Mouse (Mus musculus): ENCODE results near the gene Ccdc88c. TPM values are rescaled to one million over a fixed set of nuclear protein-coding genes. Genes with fewer than 3 reads are reported as not detected.

Ccdc88c gene
- total RNA-seq, 2 experiments from 2014 or later: 28.4 to 34.7 TPM

GRCm38 (mm10) chr12:100965298-100965697 lies 63.6 kb downstream of the Ccdc88c start:
- no peak overlapping the region for H3K4me3 ChIP-seq
- no peak for TF ChIP-seq CTCF (IDR thresholded peaks at IDR 0.05)
- H3K27ac ChIP-seq: no peak overlapping the region
- intact Hi-C loops (cut with DNase I): no loop called here
- DNase-seq: no peak

DNA sequence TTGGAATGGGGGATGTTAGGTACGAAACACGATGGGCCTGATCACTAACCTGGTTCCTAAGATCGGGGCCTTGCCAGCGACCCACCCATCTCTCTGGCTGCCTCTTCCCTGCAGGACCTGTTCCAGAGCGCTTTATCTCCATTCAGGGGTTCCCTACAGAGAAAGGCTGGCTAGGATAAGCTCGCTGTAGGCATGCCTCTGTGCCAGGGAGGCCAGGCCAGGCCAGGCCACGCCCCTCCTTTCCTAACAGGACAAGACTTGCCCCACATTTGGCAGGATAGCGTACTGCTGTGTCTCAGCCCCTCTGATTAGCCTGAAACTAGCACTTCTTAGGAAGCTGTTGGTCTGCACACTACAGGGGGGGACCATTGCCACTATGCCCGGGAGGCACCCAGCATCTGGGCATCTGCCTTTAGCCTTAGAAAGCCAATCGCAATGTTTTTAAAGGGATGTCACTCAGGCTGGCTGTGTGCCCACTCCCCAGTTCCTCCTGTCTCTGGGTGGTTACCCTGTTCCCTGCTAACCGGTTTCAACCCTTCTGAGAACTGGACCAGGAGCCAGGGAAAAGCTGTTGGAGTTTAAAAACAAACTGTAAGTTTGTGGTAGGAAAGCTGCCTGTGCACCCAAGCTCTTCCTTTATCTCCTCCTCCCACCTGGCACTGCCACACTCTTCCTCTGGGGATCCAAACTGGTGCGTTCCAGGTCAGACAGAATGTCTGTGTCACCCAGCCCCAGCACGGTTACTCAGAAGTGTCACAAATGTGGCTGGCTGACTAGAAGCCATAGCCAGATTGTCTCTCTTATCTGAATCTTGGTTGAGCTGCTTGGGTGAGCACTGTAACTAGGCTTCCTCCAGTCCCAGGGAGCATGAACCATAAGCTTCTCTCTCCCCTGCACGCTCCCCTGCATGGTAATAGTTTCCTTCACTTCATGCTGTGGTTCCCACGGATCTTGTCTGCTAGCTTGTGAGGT lies 69.9 kb downstream of the Ccdc88c start:
- H3K27ac ChIP-seq: peak overlapping the region; percentile 59
- TF ChIP-seq CTCF (IDR thresholded peaks at IDR 0.05): no peak
- intact Hi-C loops (cut with DNase I): no loop called here
- H3K4me3 ChIP-seq: peak overlapping the region; percentile 13
- DNase-seq: peak; percentile 81

DNA sequence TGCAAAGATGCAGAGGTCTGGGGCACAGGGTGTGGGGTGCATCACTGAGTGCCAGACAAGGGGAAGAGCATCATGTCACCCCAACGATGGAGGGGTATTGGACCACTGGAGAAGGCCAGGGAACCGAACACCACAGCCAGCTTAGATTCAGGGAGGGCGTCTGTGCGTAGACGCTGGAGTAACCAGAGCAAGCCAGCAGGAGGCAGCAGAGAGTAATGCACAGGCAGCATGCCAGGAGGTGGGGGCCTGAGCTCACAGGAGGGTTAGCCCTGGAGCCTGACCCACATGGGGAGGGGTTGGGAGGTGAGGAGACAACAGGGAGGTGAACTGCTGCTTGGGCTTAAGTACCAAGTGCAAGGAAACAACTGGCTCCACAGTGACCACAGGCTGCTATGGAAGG lies 70.8 kb downstream of the Ccdc88c start:
- Histone ChIP-seq H3K4me3 (no peak overlapping the region), H3K27ac (peak overlapping the region; percentile 59)
- intact Hi-C loops (cut with DNase I): no loop called here
- TF ChIP-seq CTCF (IDR thresholded peaks at IDR 0.05): peak; percentile 95
- peak; percentile 80 for DNase-seq

DNA sequence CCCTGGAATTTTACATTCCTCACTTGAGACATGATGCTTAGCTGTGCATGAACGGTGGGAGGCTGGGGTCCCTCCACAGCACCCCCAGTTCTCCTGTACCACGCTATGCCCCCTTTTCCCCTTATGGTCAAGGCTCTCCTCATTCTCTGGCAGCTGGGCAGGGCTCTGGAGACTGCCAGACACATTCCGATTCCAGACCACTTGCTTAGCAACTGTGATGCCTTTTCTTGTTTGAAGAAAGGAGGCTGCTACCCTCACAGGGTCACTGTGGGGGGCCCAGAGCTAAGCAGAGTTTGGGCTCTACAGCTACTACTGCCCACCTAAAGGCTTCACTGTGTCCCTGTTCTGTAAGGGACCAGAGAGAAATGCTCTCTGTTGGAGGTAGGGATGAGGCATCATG lies 71.6 kb downstream of the Ccdc88c start:
- intact Hi-C loops (cut with DNase I): loop anchor here (1.0 kb wide), 1 partner anchor 72 kb away; the partner anchor contains the start of gene Ccdc88c
- Histone ChIP-seq H3K27ac (peak overlapping the region; percentile 59), H3K4me3 (no peak overlapping the region)
- TF ChIP-seq CTCF (IDR thresholded peaks at IDR 0.05): no peak
- no peak for DNase-seq

DNA sequence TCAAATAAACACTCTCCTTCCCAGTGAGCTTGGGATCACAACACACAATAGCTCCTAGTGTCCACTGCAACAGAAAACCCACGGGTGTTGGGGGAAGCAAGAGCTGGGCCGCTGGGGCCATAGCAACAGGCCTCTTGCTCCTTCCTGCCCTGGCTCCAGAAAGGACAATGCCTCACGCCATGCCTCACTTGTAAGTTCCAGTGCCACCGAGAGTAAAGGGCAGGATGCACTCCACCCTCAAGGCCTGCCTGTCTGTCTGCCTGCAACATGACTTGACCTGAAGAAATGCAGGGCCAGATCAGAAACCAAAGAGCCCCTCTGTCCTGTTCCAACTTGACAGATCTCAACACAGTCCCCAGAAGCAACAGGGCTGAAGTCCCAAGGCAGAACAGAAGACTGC lies 72.0 kb downstream of the Ccdc88c start:
- peak overlapping the region; percentile 59 for H3K27ac ChIP-seq
- DNase-seq: no peak
- H3K4me3 ChIP-seq: no peak overlapping the region
- TF ChIP-seq CTCF (IDR thresholded peaks at IDR 0.05): no peak
- intact Hi-C loops (cut with DNase I): loop anchor here (1.0 kb wide), 1 partner anchor 72 kb away; the partner anchor contains the start of gene Ccdc88c

- intact Hi-C loops (cut with DNase I): no loop called here
- DNase-seq: no peak
- peak overlapping the region; percentile 59 for H3K27ac ChIP-seq
Measured at GRCm38 (mm10) chr12:100956028-100956427, 72.8 kb downstream of the Ccdc88c start.

DNA sequence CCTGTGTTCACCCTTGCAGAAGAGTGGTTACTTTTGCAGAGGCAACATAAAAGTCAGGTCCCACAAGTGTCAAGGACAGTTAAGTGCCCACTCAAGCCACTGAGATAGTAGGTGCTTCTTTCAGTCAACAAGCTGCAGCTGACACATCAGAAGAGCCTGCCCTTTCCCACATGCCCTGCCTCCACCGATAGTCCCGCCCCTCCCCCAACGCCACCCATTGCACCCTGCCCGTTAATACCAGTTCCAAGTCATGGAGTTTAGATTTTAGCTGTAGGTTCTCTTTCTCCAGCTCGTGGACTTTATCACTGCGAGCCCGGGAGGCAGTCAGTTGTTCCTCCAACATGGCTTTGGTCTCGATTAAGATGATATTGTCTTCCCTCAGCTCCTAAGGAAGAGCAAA lies 74.9 kb downstream of the Ccdc88c start:
- Histone ChIP-seq H3K4me3 (no peak overlapping the region), H3K27ac (peak overlapping the region; percentile 77; the same call in 1 of the 2 replicates)
- intact Hi-C loops (cut with DNase I): no loop called here
- DNase-seq: no peak
- TF ChIP-seq CTCF (IDR thresholded peaks at IDR 0.05): no peak

More at GRCm38 (mm10) chr12:100956028-100956427, 72.8 kb downstream of the Ccdc88c start:
- H3K4me3 ChIP-seq: no peak overlapping the region
- TF ChIP-seq CTCF (IDR thresholded peaks at IDR 0.05): no peak

DNA sequence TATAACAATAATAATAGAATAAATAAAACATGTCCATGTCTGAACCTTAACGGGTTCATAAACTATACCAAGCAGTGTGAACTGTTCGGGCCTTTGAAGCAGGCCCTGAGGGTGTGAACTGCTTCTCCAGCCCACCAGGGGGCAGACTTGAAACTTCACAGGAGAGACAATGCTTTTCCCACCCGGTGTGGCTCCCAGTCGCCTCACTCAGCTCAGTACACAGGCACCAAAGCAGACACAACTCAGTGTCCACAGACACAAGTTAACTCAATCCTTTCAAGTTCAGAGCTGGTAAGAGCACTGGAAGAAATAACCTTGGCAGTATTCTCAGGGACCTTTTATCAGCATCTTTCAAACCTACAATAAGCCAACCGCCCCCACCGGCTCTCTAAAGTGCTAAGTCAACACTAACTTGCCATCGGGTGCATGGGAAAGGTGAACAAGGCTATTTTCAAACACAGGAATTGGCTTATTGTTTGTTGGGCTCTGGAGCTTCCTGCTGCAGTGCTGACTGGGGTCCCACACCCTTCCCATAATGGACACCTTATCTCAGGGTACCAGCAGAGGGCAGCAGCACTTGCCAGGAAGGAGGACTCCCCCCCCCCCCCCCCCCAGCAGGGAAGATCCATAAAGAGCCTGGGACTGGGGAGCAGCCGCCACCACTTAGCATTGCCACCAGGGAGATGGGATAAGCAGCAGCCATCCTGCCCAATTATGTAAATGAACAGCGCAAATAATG lies 76.5 kb downstream of the Ccdc88c start:
- DNase-seq: peak; percentile 84

DNA sequence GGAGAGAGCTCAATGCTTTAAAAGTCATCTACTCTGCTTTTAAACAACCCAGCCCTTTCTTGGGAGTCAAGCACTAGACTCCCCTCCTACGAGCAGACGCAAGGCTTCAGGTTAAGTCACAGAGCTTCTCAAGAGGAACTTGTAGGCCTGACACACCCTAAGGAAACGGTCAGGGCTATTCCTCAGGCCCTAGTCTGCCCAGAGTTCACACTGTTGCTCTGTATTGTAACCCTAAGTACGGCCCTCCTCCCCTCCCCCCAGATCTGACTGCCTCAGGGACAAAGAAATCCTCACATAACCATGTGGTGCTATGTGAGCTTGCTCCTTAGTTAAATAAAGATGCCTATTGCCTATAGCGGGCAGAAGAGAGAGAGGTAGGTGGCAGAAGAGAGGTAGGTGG lies 79.7 kb downstream of the Ccdc88c start:
- TF ChIP-seq CTCF (IDR thresholded peaks at IDR 0.05): no peak
- peak overlapping the region; percentile 56 for H3K27ac ChIP-seq
- intact Hi-C loops (cut with DNase I): no loop called here
- no peak for DNase-seq
- H3K4me3 ChIP-seq: no peak overlapping the region

More for the DNA sequence above, 76.5 kb downstream of the Ccdc88c start:
- intact Hi-C loops (cut with DNase I): loop anchor here (1.0 kb wide), 1 partner anchor 77 kb away; the partner anchor contains the start of gene Ccdc88c
- Histone ChIP-seq H3K4me3 (peak overlapping the region; percentile 45), H3K27ac (peak overlapping the region; percentile 77)
- TF ChIP-seq CTCF (IDR thresholded peaks at IDR 0.05): peak; percentile 85

DNA sequence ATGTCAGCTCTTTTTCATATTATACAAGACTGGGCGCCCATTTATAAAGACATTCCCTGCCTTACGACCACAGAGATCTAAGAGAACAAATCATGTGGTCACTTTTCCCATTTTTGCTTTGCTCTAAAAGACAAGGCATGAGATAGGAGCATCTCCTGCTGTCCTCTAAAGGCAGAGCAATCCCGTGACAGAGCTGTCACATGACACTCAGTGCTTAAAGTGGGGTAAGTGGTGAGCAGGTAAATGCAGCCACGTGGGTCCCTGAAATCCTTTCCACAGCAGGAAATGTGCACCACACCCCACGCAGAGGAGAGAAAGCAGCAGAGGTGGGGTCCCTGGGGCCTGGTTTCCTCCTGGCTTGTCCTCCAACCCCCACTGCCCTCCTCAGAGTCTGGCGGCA lies 80.8 kb downstream of the Ccdc88c start:
- no peak for TF ChIP-seq CTCF (IDR thresholded peaks at IDR 0.05)
- Histone ChIP-seq H3K27ac (peak overlapping the region; percentile 56), H3K4me3 (no peak overlapping the region)
- DNase-seq: no peak
- intact Hi-C loops (cut with DNase I): no loop called here

DNA sequence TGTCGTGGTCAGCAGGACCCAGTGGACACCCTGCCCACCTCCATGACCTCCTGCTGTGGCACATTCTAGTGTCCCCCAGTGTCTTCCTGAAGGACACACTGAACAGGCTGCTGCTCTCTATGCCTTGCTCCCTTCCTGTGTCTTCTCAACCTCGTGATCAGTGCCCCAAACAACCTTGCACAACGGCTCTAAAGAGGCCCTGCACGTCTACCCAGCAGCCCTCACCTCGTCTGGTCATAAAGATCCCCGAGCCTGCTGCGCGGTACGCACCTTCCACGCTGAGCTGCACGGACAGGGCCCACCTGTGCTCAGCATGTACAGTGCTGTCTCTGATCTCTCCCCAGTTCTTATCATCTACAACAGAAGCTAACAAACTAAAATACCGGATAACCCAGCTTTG lies 82.9 kb downstream of the Ccdc88c start:
- DNase-seq: no peak
- Histone ChIP-seq H3K27ac (no peak overlapping the region), H3K4me3 (no peak overlapping the region)
- intact Hi-C loops (cut with DNase I): no loop called here
- TF ChIP-seq CTCF (IDR thresholded peaks at IDR 0.05): no peak

- no peak overlapping the region for H3K4me3 ChIP-seq
- TF ChIP-seq CTCF (IDR thresholded peaks at IDR 0.05): no peak
- peak overlapping the region; percentile 63; the same call in 1 of the 2 replicates for H3K27ac ChIP-seq
- intact Hi-C loops (cut with DNase I): no loop called here
- DNase-seq: no peak
Measured at GRCm38 (mm10) chr12:100945501-100945900, 83.4 kb downstream of the Ccdc88c start.

DNA sequence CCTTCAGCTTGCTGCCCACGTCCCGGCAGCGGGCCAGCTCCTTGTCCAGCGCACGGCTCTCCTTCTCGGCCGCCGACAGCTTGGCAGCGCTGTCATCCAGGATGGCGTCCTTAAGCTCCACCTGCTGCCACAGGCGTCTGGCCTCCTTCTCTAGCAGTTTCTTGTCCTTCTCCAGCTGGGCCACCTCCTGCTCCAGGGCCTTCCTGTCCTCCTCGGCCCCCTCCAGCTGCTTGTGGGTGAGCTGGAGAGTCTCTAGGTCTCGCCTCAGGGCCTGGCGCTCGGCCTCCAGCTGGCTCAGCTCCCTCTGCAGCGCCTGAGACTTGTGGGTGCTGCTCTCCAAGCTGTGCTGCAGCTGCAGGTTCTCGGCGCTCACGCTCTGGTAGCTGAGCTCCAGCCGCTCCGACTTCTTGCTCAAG lies 83.9 kb downstream of the Ccdc88c start:
- Histone ChIP-seq H3K27ac (peak overlapping the region; percentile 63), H3K4me3 (no peak overlapping the region)
- no peak for TF ChIP-seq CTCF (IDR thresholded peaks at IDR 0.05)
- intact Hi-C loops (cut with DNase I): no loop called here
- peak; percentile 72 for DNase-seq
